Mouse (Mus musculus) ES-E14 (cell line): ENCODE data around the gene Il6ra. TPM values are rescaled to one million over a fixed set of nuclear protein-coding genes. Genes with fewer than 3 reads are reported as not detected.

Source experiments
- DNase-seq: peaks from one replicate; pipeline ENCODE4 v3.0.0-alpha.2; 2013; ENCODE audit warnings: low read depth, low spot score
- H3K27ac ChIP-seq: 2 replicates; pipeline ENCODE4 v1.5.1; 2012; ENCODE audit warnings: low read depth, mild to moderate bottlenecking, low read length, moderate library complexity, mixed read lengths; ENCODE audit not compliant: poor library complexity, insufficient read depth, severe bottlenecking
- H3K36me3 ChIP-seq: 2 replicates; pipeline ENCODE4 v1.6.1; 2012; ENCODE audit warnings: mild to moderate bottlenecking, low read length, moderate library complexity, mixed read lengths; ENCODE audit not compliant: control insufficient read depth, poor library complexity, insufficient read depth, severe bottlenecking
- H3K4me1 ChIP-seq, 2 experiments: fragments of 150-350 bp in 1 of 2; sonication (generic) in 1 of 2; 2 replicates each; pipeline ENCODE4 v1.6.1; 2012; ENCODE audit warnings: low read length in 2 of 2, mild to moderate bottlenecking in 1 of 2, mixed read lengths in 1 of 2; ENCODE audit not compliant: control insufficient read depth in 2 of 2, insufficient read depth in 2 of 2, poor library complexity in 1 of 2
- H3K4me3 ChIP-seq, 2 experiments: fragments of 150-350 bp in 1 of 2; sonication (generic) in 1 of 2; 2 replicates each; pipeline ENCODE4 v1.5.1; 2012; ENCODE audit warnings: low read length in 2 of 2, low read depth in 1 of 2, mild to moderate bottlenecking in 1 of 2, mixed read lengths in 1 of 2; ENCODE audit not compliant: insufficient read depth in 1 of 2, poor library complexity in 1 of 2, severe bottlenecking in 1 of 2
- H3K9ac ChIP-seq: 2 replicates; pipeline ENCODE4 v1.6.1; 2012; ENCODE audit warnings: low read depth, mild to moderate bottlenecking, low read length, mixed read lengths; ENCODE audit not compliant: poor library complexity, insufficient read depth, severe bottlenecking
- H3K9me3 ChIP-seq: fragments of 150-350 bp; sonication (generic); 2 replicates; pipeline ENCODE4 v1.6.1; 2012; ENCODE audit warnings: low read depth, mild to moderate bottlenecking, low read length; ENCODE audit not compliant: control insufficient read depth, insufficient read depth
- CHD2 ChIP-seq: IDR thresholded peaks from 2 replicates; pipeline ENCODE4 v1.6.1; 2014; ENCODE audit warnings: mild to moderate bottlenecking, low read depth, low read length, inconsistent platforms
- HCFC1 ChIP-seq: IDR thresholded peaks from 2 replicates; pipeline ENCODE4 v1.6.1; 2012; ENCODE audit warnings: low read length, inconsistent platforms, borderline replicate concordance; ENCODE audit not compliant: insufficient read depth
- MAFK ChIP-seq: IDR thresholded peaks from 2 replicates; pipeline ENCODE4 v1.6.1; 2014; ENCODE audit warnings: mild to moderate bottlenecking, low read depth, low read length, inconsistent platforms; ENCODE audit not compliant: insufficient read depth
- ZC3H11A ChIP-seq: IDR thresholded peaks from 2 replicates; pipeline ENCODE4 v1.6.1; 2012; ENCODE audit warnings: low read depth, mild to moderate bottlenecking, inconsistent platforms, low read length, borderline replicate concordance
- ZNF384 ChIP-seq: IDR thresholded peaks from 2 replicates; pipeline ENCODE4 v1.6.1; 2012; ENCODE audit warnings: low read depth, low read length, inconsistent platforms
- in situ Hi-C, 2 experiments: fragments of 600-800 bp; cut with MboI; formaldehyde crosslinking; loops; one replicate each; pipeline ENCODE4 v1.15.1; 2025; ENCODE audit warnings: low sequenced_read_pairs in 2 of 2, inconsistent platforms in 1 of 2; ENCODE audit not compliant: unreplicated experiment in 2 of 2
- total RNA-seq: library from RNA; depleted of rRNA; stranded (reverse); fragments of 300-350 nt; gene quantifications from 2 replicates; pipeline ENCODE4 v1.2.3, GENCODE M21; 2012

Il6ra gene
- total RNA-seq, 1 experiment, result 1.0 TPM

GRCm38 (mm10) chr3:89883582-89884041, 29.4 kb downstream of the Il6ra start:
- no peaks in the 10 kb centered on the region for H3K9me3 ChIP-seq
- DNase-seq, result no peak
- peaks cover 0 to 19% of the 10 kb centered on the region in 2 experiments; a peak in 2 of 4 replicates for H3K4me1 ChIP-seq
- no peak overlapping the region for H3K9ac ChIP-seq
- in situ Hi-C loops, result no loop called here
- H3K27ac ChIP-seq, result no peak overlapping the region
- no peak overlapping the region for H3K4me3 ChIP-seq
- no peaks in the 10 kb centered on the region for H3K36me3 ChIP-seq
- TF ChIP-seq ZNF384 (no peak), HCFC1 (no peak), CHD2 (no peak), ZC3H11A (no peak), MAFK (no peak)

- in situ Hi-C loops, result no loop called here
- H3K36me3 ChIP-seq, result no peaks in the 10 kb centered on the region
- H3K27ac ChIP-seq, result no peak overlapping the region
- no peaks in the 10 kb centered on the region for H3K9me3 ChIP-seq
- H3K9ac ChIP-seq, result no peak overlapping the region
- no peak for TF ChIP-seq ZNF384
- no peak for TF ChIP-seq HCFC1
- TF ChIP-seq ZC3H11A, result no peak
- TF ChIP-seq MAFK, result no peak
- TF ChIP-seq CHD2, result no peak
- no peak overlapping the region for H3K4me3 ChIP-seq
- no peak for DNase-seq
- peaks cover 0 to 19% of the 10 kb centered on the region in 2 experiments; a peak in 2 of 4 replicates for H3K4me1 ChIP-seq
These were observed 30.3 kb downstream of the Il6ra start for GRCm38 (mm10) chr3:89882556-89883181.

GRCm38 (mm10) chr3:89880036-89880851, 32.8 kb downstream of the Il6ra start:
- H3K4me1 ChIP-seq, result peaks cover 0 to 16% of the 10 kb centered on the region in 2 experiments; a peak in 2 of 4 replicates
- no peaks in the 10 kb centered on the region for H3K9me3 ChIP-seq
- in situ Hi-C loops, result no loop called here
- no peaks in the 10 kb centered on the region for H3K36me3 ChIP-seq
- TF ChIP-seq MAFK, result no peak
- no peak for TF ChIP-seq ZC3H11A
- DNase-seq, result no peak
- H3K4me3 ChIP-seq, result no peak overlapping the region
- no peak overlapping the region for H3K9ac ChIP-seq
- no peak overlapping the region for H3K27ac ChIP-seq

DNA sequence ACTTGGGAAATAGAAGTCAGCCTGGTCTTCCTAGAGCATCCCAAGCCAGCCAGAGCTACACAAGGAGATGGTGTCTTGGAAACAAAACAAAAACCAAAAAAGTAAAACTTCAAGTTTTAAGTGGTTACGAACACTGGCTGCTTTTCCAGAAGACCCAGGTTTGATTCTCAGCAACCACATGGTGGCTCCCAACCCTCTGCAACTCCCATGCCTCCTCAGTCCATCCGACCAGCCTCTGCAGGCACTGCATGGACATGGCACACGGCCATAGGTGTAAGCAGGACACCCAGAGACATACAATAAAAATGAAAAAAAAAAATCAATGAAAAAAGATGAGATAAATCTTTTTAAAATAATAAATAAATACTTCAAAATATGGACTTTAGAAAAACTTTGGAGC, 33.7 kb downstream of the Il6ra start:
- Histone ChIP-seq H3K27ac (no peak overlapping the region), H3K36me3 (no peaks in the 10 kb centered on the region), H3K4me1 (peaks cover 0 to 16% of the 10 kb centered on the region in 2 experiments; a peak in 2 of 4 replicates), H3K4me3 (no peak overlapping the region), H3K9ac (no peak overlapping the region), H3K9me3 (no peaks in the 10 kb centered on the region)
- in situ Hi-C loops, result no loop called here
- TF ChIP-seq CHD2 (no peak), ZC3H11A (no peak), ZNF384 (no peak), HCFC1 (no peak), MAFK (no peak)
- no peak for DNase-seq
